Mouse (Mus musculus): ENCODE results near the gene Crhr2. TPM values are rescaled to one million over a fixed set of nuclear protein-coding genes. Genes with fewer than 3 reads are reported as not detected.

The Crhr2 gene
- polyA plus RNA-seq, 1 experiment = 0.15 TPM

- Histone ChIP-seq H3K4me3 (ENCODE audit: control insufficient read depth, low read depth, low read length) (no peak overlapping the region), H3K27me3 (ENCODE audit: control insufficient read depth, insufficient read depth, low read length) (no peaks in the 10 kb centered on the region), H3K36me3 (ENCODE audit: control insufficient read depth, insufficient read depth, low read length) (no peaks in the 10 kb centered on the region; the same call in 1 of the 2 replicates), H3K27ac (ENCODE audit: control insufficient read depth, insufficient read depth, low read depth, low read length) (no peak overlapping the region), H3K4me1 (ENCODE audit: control insufficient read depth, insufficient read depth, low read length) (no peaks in the 10 kb centered on the region)
- TF ChIP-seq POLR2A (IDR thresholded peaks at IDR 0.05; ENCODE audit: control insufficient read depth, low read depth, low read length) (no peak), CTCF (IDR thresholded peaks at IDR 0.05; ENCODE audit: control insufficient read depth, insufficient read depth, insufficient replicate concordance, low read depth, low read length) (no peak)
Measured at GRCm38 (mm10) chr6:55064477-55064827, 68.4 kb downstream of the Crhr2 start.

GRCm38 (mm10) chr6:55063793-55064476, 68.9 kb downstream of the Crhr2 start:
- no peak for TF ChIP-seq POLR2A (IDR thresholded peaks at IDR 0.05; ENCODE audit: control insufficient read depth, low read depth, low read length)
- no peak for TF ChIP-seq CTCF (IDR thresholded peaks at IDR 0.05; ENCODE audit: control insufficient read depth, insufficient read depth, insufficient replicate concordance, low read depth, low read length)
- no peak overlapping the region for H3K27ac ChIP-seq (ENCODE audit: control insufficient read depth, insufficient read depth, low read depth, low read length)
- H3K4me3 ChIP-seq (ENCODE audit: control insufficient read depth, low read depth, low read length) = no peak overlapping the region
- no peaks in the 10 kb centered on the region for H3K4me1 ChIP-seq (ENCODE audit: control insufficient read depth, insufficient read depth, low read length)
- no peaks in the 10 kb centered on the region for H3K27me3 ChIP-seq (ENCODE audit: control insufficient read depth, insufficient read depth, low read length)
- no peaks in the 10 kb centered on the region for H3K36me3 ChIP-seq (ENCODE audit: control insufficient read depth, insufficient read depth, low read length)

GRCm38 (mm10) chr6:55062200-55062599, 70.6 kb downstream of the Crhr2 start:
- H3K4me3 ChIP-seq (ENCODE audit: control insufficient read depth, low read depth, low read length) = no peak overlapping the region
- H3K27me3 ChIP-seq (ENCODE audit: control insufficient read depth, insufficient read depth, low read length) = no peaks in the 10 kb centered on the region
- H3K4me1 ChIP-seq (ENCODE audit: control insufficient read depth, insufficient read depth, low read length) = no peaks in the 10 kb centered on the region
- H3K27ac ChIP-seq (ENCODE audit: control insufficient read depth, insufficient read depth, low read depth, low read length) = no peak overlapping the region
- H3K36me3 ChIP-seq (ENCODE audit: control insufficient read depth, insufficient read depth, low read length) = no peaks in the 10 kb centered on the region
- TF ChIP-seq CTCF (IDR thresholded peaks at IDR 0.05; ENCODE audit: control insufficient read depth, insufficient read depth, insufficient replicate concordance, low read depth, low read length) (no peak), POLR2A (IDR thresholded peaks at IDR 0.05; ENCODE audit: control insufficient read depth, low read depth, low read length) (no peak)

- Histone ChIP-seq H3K4me3 (ENCODE audit: control insufficient read depth, low read depth, low read length) (no peak overlapping the region), H3K36me3 (ENCODE audit: control insufficient read depth, insufficient read depth, low read length) (no peaks in the 10 kb centered on the region), H3K4me1 (ENCODE audit: control insufficient read depth, insufficient read depth, low read length) (no peaks in the 10 kb centered on the region), H3K27ac (ENCODE audit: control insufficient read depth, insufficient read depth, low read depth, low read length) (no peak overlapping the region), H3K27me3 (ENCODE audit: control insufficient read depth, insufficient read depth, low read length) (no peaks in the 10 kb centered on the region)
- TF ChIP-seq POLR2A (IDR thresholded peaks at IDR 0.05; ENCODE audit: control insufficient read depth, low read depth, low read length) (no peak), CTCF (IDR thresholded peaks at IDR 0.05; ENCODE audit: control insufficient read depth, insufficient read depth, insufficient replicate concordance, low read depth, low read length) (no peak)
Measured at GRCm38 (mm10) chr6:55061328-55061727, 71.5 kb downstream of the Crhr2 start.

GRCm38 (mm10) chr6:55060241-55060825, 72.5 kb downstream of the Crhr2 start:
- TF ChIP-seq CTCF (IDR thresholded peaks at IDR 0.05; ENCODE audit: control insufficient read depth, insufficient read depth, insufficient replicate concordance, low read depth, low read length) (no peak), POLR2A (IDR thresholded peaks at IDR 0.05; ENCODE audit: control insufficient read depth, low read depth, low read length) (no peak)
- Histone ChIP-seq H3K27me3 (ENCODE audit: control insufficient read depth, insufficient read depth, low read length) (no peaks in the 10 kb centered on the region), H3K4me3 (ENCODE audit: control insufficient read depth, low read depth, low read length) (no peak overlapping the region), H3K4me1 (ENCODE audit: control insufficient read depth, insufficient read depth, low read length) (no peaks in the 10 kb centered on the region), H3K27ac (ENCODE audit: control insufficient read depth, insufficient read depth, low read depth, low read length) (no peak overlapping the region), H3K36me3 (ENCODE audit: control insufficient read depth, insufficient read depth, low read length) (0 out of 2 replicates have a peak, but pooled peaks cover 2% of the 10 kb centered on the region)

- no peak overlapping the region for H3K27ac ChIP-seq (ENCODE audit: control insufficient read depth, insufficient read depth, low read depth, low read length)
Measured at GRCm38 (mm10) chr6:55057427-55057826, 75.4 kb downstream of the Crhr2 start.

GRCm38 (mm10) chr6:55054491-55054890, 78.3 kb downstream of the Crhr2 start:
- H3K27me3 ChIP-seq (ENCODE audit: control insufficient read depth, insufficient read depth, low read length) = no peaks in the 10 kb centered on the region
- no peak for TF ChIP-seq CTCF (IDR thresholded peaks at IDR 0.05; ENCODE audit: control insufficient read depth, insufficient read depth, insufficient replicate concordance, low read depth, low read length)
- TF ChIP-seq POLR2A (IDR thresholded peaks at IDR 0.05; ENCODE audit: control insufficient read depth, low read depth, low read length) = no peak
- peaks cover 3% of the 10 kb centered on the region; the same call in 1 of the 2 replicates for H3K36me3 ChIP-seq (ENCODE audit: control insufficient read depth, insufficient read depth, low read length)
- H3K27ac ChIP-seq (ENCODE audit: control insufficient read depth, insufficient read depth, low read depth, low read length) = no peak overlapping the region
- no peak overlapping the region for H3K4me3 ChIP-seq (ENCODE audit: control insufficient read depth, low read depth, low read length)
- H3K4me1 ChIP-seq (ENCODE audit: control insufficient read depth, insufficient read depth, low read length) = no peaks in the 10 kb centered on the region

More at GRCm38 (mm10) chr6:55057427-55057826, 75.4 kb downstream of the Crhr2 start:
- H3K4me1 ChIP-seq (ENCODE audit: control insufficient read depth, insufficient read depth, low read length) = no peaks in the 10 kb centered on the region
- TF ChIP-seq CTCF (IDR thresholded peaks at IDR 0.05; ENCODE audit: control insufficient read depth, insufficient read depth, insufficient replicate concordance, low read depth, low read length) (no peak), POLR2A (IDR thresholded peaks at IDR 0.05; ENCODE audit: control insufficient read depth, low read depth, low read length) (no peak)
- H3K36me3 ChIP-seq (ENCODE audit: control insufficient read depth, insufficient read depth, low read length) = peaks cover 2% of the 10 kb centered on the region; the same call in 1 of the 2 replicates
- no peak overlapping the region for H3K4me3 ChIP-seq (ENCODE audit: control insufficient read depth, low read depth, low read length)
- H3K27me3 ChIP-seq (ENCODE audit: control insufficient read depth, insufficient read depth, low read length) = no peaks in the 10 kb centered on the region

All from testis, adult 2 months (tissue).